Mouse (Mus musculus): ENCODE measurements at regions not wholly inside any gene's neighbourhood (a gene's known extent, or its start where the extent isn't known, plus 50 kb on each side); places are given as distances from the start of the nearest gene placed in this dataset.
"Not testable (repeated sequence)": the region's sequence is repeated elsewhere in the genome, so short reads cannot be mapped to it uniquely, and the experiment has no call there.

DNA sequence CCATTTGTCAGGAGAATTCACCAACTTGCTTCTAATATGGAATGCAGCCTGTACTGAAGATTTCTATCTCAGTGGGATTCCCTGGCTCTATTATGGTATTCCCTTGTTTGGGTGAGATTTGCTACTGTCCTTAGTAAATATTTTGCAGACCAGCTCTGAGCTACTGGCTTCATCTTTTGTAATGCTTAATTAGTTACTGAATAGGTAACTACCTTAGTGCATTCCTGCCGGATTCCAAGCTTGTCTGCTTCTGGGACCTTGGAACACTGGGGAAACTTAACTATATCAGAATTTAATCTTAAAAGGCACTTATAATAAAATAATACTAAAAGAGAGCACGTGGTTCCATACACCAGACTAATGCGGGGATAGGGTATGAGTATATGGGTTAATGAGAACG lies 257.4 kb downstream of the Antxr2 start:
- TF ChIP-seq CTCF, EP300 (IDR thresholded peaks at IDR 0.05; ENCODE audit: low read depth): not testable (repeated sequence)

All from liver, postnatal 0 days (tissue).